Mouse (Mus musculus): Measurements from ENCODE around the gene Msx2. TPM values are rescaled to one million over a fixed set of nuclear protein-coding genes. Genes with fewer than 3 reads are reported as not detected.

Msx2 gene
- polyA plus RNA-seq, 1 experiment = not detected

DNA sequence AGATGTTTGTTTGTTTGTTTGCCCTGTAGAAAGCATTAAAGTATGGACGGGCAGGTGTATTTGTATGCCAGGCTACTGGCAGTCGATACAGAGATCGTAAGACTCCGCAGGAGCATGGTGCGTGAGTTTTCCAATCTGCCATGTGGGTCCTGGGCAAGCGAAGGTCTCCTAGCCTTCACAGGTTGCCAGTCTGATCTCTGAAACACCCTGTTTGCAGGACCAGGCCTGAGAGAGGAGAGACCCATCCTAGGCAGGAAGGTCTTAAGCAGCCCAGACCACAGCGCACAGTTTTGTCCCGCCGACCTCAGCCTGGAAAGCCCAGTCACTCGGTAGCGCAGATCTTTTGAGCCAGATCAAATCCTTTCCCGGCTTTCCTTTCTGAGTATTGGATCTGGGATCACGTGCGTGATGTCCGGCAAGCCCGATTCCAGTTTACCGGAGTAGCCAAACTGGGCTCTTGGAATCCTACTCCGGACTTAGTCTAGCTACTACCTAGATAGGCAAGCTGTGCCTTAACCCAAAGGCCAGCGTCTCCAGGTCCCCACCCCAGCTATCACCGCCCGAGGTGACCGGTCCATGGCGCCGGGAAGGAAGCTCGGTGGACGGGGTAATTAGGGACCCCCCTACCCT, 7.6 kb downstream of the Msx2 start:
- WGBS = 16% methylated on average over 26 of the region's 26 CpGs
- peaks cover 45% of the 10 kb centered on the region for H3K27me3 ChIP-seq (ENCODE audit: control insufficient read depth, insufficient read depth, low read length)

DNA sequence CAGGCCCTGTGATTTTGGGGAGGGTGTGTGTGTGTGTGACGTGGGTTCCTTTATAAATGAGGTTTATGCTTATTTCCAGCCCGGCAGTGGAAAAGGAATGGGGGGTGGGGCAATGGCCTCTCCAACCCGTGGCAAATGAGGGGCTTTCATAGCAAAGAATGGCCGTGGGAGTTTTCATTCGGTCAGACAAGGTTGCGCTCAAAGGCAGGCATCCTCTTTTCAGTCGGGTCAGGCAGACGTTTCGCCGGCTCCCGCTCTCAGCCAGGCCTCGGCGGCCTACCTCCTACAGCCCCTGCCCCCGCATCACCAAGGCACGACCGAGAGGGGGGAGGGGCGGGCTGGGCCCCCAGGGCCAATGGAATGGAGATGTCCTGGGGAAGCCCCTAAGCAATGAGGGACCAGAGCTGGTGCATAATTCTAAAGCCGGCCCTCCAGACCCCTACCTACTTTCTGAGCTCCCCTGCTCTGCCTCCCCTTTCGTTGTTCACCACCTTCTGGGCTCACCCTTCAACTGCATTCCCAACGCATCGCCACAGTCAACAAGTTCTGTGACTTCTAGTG, 8.4 kb downstream of the Msx2 start:
- peaks cover 39% of the 10 kb centered on the region for H3K27me3 ChIP-seq (ENCODE audit: control insufficient read depth, insufficient read depth, low read length)
- TF ChIP-seq CTCF (IDR thresholded peaks at IDR 0.05; ENCODE audit: extremely low read depth, insufficient read length, insufficient replicate concordance, low read depth, low read length) (no peak), POLR2A (IDR thresholded peaks at IDR 0.05; ENCODE audit: low read depth, low read length) (no peak)
- WGBS = 18% methylated on average over 21 of the region's 21 CpGs

More for the DNA sequence above, 7.6 kb downstream of the Msx2 start:
- TF ChIP-seq CTCF (IDR thresholded peaks at IDR 0.05; ENCODE audit: extremely low read depth, insufficient read length, insufficient replicate concordance, low read depth, low read length) (no peak), POLR2A (IDR thresholded peaks at IDR 0.05; ENCODE audit: low read depth, low read length) (no peak)
- H3K27ac ChIP-seq (ENCODE audit: insufficient read depth, low read depth, low read length) = no peak overlapping the region
- no peaks in the 10 kb centered on the region for H3K4me1 ChIP-seq (ENCODE audit: control insufficient read depth, insufficient read depth, insufficient read length, low read length)
- H3K4me3 ChIP-seq (ENCODE audit: low read depth, low read length) = no peak overlapping the region
- no peaks in the 10 kb centered on the region for H3K36me3 ChIP-seq (ENCODE audit: control insufficient read depth, insufficient read depth, low read length)

DNA sequence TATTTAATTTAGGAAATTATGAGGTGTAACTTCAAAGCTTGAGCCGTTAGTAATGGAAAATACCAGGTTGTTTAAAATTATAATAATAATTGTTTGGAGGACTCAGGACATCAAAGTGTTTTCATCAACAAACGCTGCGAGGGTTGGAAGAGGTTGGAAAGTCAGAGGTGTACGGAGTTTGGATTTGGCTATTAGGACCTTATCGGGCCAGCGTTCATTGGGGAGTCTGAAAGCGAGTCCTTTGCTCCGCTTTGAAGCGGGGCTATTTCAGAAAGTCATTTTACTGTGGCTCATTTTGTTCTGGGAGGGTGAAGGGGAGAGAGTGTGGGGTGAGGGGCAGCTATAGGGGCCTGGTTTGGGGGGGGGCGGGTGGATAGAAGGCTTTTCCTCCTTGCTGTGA, 8.9 kb downstream of the Msx2 start:
- WGBS = 35% methylated on average over 10 of the region's 10 CpGs
- no peak overlapping the region for H3K27ac ChIP-seq (ENCODE audit: insufficient read depth, low read depth, low read length)
- peaks cover 39% of the 10 kb centered on the region for H3K27me3 ChIP-seq (ENCODE audit: control insufficient read depth, insufficient read depth, low read length)
- H3K4me1 ChIP-seq (ENCODE audit: control insufficient read depth, insufficient read depth, insufficient read length, low read length) = no peaks in the 10 kb centered on the region
- H3K36me3 ChIP-seq (ENCODE audit: control insufficient read depth, insufficient read depth, low read length) = no peaks in the 10 kb centered on the region
- TF ChIP-seq POLR2A (IDR thresholded peaks at IDR 0.05; ENCODE audit: low read depth, low read length) = no peak
- TF ChIP-seq CTCF (IDR thresholded peaks at IDR 0.05; ENCODE audit: extremely low read depth, insufficient read length, insufficient replicate concordance, low read depth, low read length) = no peak
- no peak overlapping the region for H3K4me3 ChIP-seq (ENCODE audit: low read depth, low read length)

More for the DNA sequence above, 8.4 kb downstream of the Msx2 start:
- Histone ChIP-seq H3K4me1 (ENCODE audit: control insufficient read depth, insufficient read depth, insufficient read length, low read length) (no peaks in the 10 kb centered on the region), H3K36me3 (ENCODE audit: control insufficient read depth, insufficient read depth, low read length) (no peaks in the 10 kb centered on the region), H3K27ac (ENCODE audit: insufficient read depth, low read depth, low read length) (no peak overlapping the region), H3K4me3 (ENCODE audit: low read depth, low read length) (no peak overlapping the region)

DNA sequence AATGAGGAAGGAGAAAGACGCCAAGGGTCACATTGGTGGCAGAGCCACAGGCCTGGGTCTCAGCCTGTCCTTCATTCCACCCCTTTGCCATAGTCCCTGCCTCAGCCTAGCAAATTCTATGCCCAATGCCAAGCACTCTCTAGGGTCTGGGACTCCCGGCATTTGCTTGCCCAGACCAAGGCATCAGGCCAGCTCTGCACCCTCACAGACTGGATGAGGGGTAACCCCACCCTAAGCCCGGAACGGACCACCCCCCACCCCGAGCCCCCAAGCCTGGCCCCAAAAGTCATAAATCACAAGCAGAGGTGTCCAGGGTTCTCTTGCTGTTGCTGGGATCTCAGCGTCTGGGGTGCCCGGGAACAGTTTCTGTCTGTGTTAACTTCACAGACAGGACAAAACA, 9.8 kb downstream of the Msx2 start:
- Histone ChIP-seq H3K27me3 (ENCODE audit: control insufficient read depth, insufficient read depth, low read length) (peaks cover 37% of the 10 kb centered on the region), H3K4me3 (ENCODE audit: low read depth, low read length) (no peak overlapping the region), H3K4me1 (ENCODE audit: control insufficient read depth, insufficient read depth, insufficient read length, low read length) (no peaks in the 10 kb centered on the region), H3K36me3 (ENCODE audit: control insufficient read depth, insufficient read depth, low read length) (no peaks in the 10 kb centered on the region), H3K27ac (ENCODE audit: insufficient read depth, low read depth, low read length) (no peak overlapping the region)
- TF ChIP-seq CTCF (IDR thresholded peaks at IDR 0.05; ENCODE audit: extremely low read depth, insufficient read length, insufficient replicate concordance, low read depth, low read length) = no peak
- no peak for TF ChIP-seq POLR2A (IDR thresholded peaks at IDR 0.05; ENCODE audit: low read depth, low read length)
- 3% methylated on average over 7 of the region's 7 CpGs for WGBS

DNA sequence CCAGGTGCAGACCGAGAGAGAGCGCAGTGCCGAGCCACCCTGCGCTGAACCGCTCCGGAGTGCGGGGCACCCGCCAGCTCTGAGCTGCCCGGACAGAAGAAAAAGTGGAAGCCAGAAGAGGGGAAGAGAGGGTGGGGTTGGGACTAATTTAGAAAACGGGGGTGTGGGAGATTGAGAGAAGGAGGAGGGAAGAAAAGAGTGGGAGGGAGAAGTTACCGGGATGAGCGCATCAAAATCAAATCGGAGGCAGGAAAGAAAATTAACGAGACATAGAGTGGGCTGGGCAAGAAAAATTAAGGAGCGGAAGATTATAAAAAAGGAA, 10.3 kb downstream of the Msx2 start:
- Histone ChIP-seq H3K4me1 (ENCODE audit: control insufficient read depth, insufficient read depth, insufficient read length, low read length) (no peaks in the 10 kb centered on the region), H3K36me3 (ENCODE audit: control insufficient read depth, insufficient read depth, low read length) (no peaks in the 10 kb centered on the region), H3K27me3 (ENCODE audit: control insufficient read depth, insufficient read depth, low read length) (peaks cover 35% of the 10 kb centered on the region), H3K27ac (ENCODE audit: insufficient read depth, low read depth, low read length) (no peak overlapping the region), H3K4me3 (ENCODE audit: low read depth, low read length) (0 out of 2 replicates have a peak overlapping the region, but pooled peaks have one; percentile 19)
- 4% methylated on average over 15 of the region's 15 CpGs for WGBS
- TF ChIP-seq CTCF (IDR thresholded peaks at IDR 0.05; ENCODE audit: extremely low read depth, insufficient read length, insufficient replicate concordance, low read depth, low read length) (no peak), POLR2A (IDR thresholded peaks at IDR 0.05; ENCODE audit: low read depth, low read length) (no peak)

DNA sequence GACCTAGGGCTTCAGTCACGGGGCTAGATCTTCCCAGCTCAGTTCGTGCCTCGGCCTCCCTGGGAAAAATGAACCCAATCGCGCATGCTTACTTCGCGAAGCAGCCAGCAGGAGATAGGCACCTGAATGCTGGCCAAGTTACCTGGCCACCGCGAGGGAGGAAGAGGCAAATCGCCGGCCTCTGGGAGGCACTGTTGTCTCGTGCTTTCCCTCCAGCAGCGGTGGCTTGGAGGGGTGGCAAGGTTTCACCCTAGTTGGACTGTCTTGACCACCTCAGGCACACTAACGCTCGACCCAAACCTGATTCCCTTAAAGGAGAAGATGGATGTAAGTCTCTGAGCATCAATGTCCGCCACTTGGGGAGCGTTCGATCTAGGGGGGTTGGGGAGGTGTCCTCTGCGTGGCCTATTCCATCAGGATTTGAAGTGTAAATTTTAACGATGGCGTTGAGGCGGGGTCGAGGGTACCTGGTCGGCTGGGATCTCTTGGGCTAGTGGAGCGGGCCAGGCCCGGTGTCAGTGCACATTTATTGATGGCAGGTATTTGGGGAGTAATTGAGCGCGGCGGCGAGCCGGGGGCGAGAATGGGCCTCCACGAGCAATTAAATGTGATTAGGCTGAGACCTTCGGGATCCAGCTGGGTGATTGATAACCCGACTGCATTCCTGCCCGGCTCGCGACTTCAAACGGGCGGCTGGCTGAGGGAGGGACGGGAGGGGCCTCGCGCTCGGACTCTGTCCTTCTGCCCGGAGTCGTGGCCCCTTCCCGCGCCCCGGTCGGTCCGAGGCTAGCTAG, 10.8 kb downstream of the Msx2 start:
- Histone ChIP-seq H3K27me3 (ENCODE audit: control insufficient read depth, insufficient read depth, low read length) (peaks cover 35% of the 10 kb centered on the region), H3K4me1 (ENCODE audit: control insufficient read depth, insufficient read depth, insufficient read length, low read length) (no peaks in the 10 kb centered on the region), H3K36me3 (ENCODE audit: control insufficient read depth, insufficient read depth, low read length) (no peaks in the 10 kb centered on the region), H3K4me3 (ENCODE audit: low read depth, low read length) (0 out of 2 replicates have a peak overlapping the region, but pooled peaks have one; percentile 19), H3K27ac (ENCODE audit: insufficient read depth, low read depth, low read length) (no peak overlapping the region)
- TF ChIP-seq POLR2A (IDR thresholded peaks at IDR 0.05; ENCODE audit: low read depth, low read length) (no peak), CTCF (IDR thresholded peaks at IDR 0.05; ENCODE audit: extremely low read depth, insufficient read length, insufficient replicate concordance, low read depth, low read length) (peak; percentile 51; the same call in 1 of the 2 replicates)
- WGBS = under 1% methylated on average over 51 of the region's 51 CpGs

DNA sequence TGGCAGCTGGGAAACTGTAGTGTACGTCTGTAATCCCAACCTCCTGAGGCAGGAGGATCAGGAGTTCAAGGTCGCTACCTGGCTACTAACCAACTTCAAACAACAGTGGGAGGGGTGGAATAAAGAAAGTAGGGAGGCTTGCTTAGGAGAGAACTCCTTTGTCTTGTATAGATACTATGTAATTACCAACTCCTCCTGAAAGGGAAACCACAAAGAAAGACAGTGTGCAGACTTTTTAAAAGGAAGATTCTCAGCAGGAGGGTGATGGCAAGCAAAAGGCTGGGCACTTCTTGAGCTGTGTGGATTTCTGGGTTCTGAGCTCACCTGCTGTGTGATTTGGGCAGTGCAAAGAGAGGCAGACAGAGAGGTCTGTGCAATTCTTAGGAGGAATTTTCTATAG, 11.5 kb downstream of the Msx2 start:
- no peak for TF ChIP-seq CTCF (IDR thresholded peaks at IDR 0.05; ENCODE audit: extremely low read depth, insufficient read length, insufficient replicate concordance, low read depth, low read length)
- no peak overlapping the region for H3K4me3 ChIP-seq (ENCODE audit: low read depth, low read length)
- no peaks in the 10 kb centered on the region for H3K4me1 ChIP-seq (ENCODE audit: control insufficient read depth, insufficient read depth, insufficient read length, low read length)
- no peak overlapping the region for H3K27ac ChIP-seq (ENCODE audit: insufficient read depth, low read depth, low read length)
- no peaks in the 10 kb centered on the region for H3K36me3 ChIP-seq (ENCODE audit: control insufficient read depth, insufficient read depth, low read length)
- WGBS = 22% methylated on average over 2 of the region's 2 CpGs
- peaks cover 33% of the 10 kb centered on the region for H3K27me3 ChIP-seq (ENCODE audit: control insufficient read depth, insufficient read depth, low read length)

All from small intestine, adult 2 months (tissue).